Mouse (Mus musculus): ENCODE data around the gene Fuom.

- no peak for TF ChIP-seq CTCF (IDR thresholded peaks at IDR 0.05; ENCODE audit: borderline replicate concordance, extremely low read depth, insufficient read depth, insufficient read length)
- TF ChIP-seq POLR2A (IDR thresholded peaks at IDR 0.05; ENCODE audit: borderline replicate concordance, extremely low read depth, insufficient read depth, insufficient read length, poor library complexity, severe bottlenecking): no peak
Measured at GRCm38 (mm10) chr7:140125278-140126021, 23.2 kb upstream of the Fuom start.
